Mouse (Mus musculus) ES-Bruce4 (cell line): ENCODE data around the gene Syt17.

Experiments
- CTCF ChIP-seq: IDR thresholded peaks from one replicate; pipeline ENCODE4 v1.8.1; 2011; ENCODE audit warnings: low read depth, low read length
- EP300 ChIP-seq: IDR thresholded peaks from 2 replicates; pipeline ENCODE4 v1.6.1; 2011; ENCODE audit warnings: low read depth, low read length; ENCODE audit not compliant: insufficient read depth
- POLR2A ChIP-seq: IDR thresholded peaks from one replicate; pipeline ENCODE4 v1.8.1; 2011; ENCODE audit warnings: low read length; ENCODE audit not compliant: insufficient read depth

DNA sequence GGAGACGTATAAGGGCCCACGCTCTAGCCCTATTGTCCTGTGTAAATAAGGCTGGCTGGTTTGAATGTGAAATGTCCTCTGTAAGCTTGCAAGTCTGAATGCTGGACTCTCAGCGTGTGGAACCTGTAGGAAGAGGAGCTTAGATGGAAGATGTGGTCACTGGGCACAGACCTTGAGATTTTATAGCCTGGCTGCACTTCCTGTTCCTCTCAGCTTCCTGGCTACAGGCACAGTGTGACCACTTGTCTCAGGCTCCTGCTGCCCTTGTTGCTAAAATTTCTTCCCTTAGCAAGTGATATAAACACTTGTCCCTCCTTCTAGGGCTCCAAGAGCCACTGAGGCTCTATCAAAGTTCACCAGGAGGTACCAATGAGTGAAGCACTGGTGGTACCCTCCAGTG, 102.6 kb downstream of the Syt17 start:
- TF ChIP-seq POLR2A (no peak), CTCF (no peak), EP300 (no peak)
